Mouse (Mus musculus): Measurements from ENCODE around the gene Inpp4b. TPM values are rescaled to one million over a fixed set of nuclear protein-coding genes. Genes with fewer than 3 reads are reported as not detected.

Gene Inpp4b
- polyA plus RNA-seq, 1 experiment from 2014 or later = 3.2 TPM

DNA sequence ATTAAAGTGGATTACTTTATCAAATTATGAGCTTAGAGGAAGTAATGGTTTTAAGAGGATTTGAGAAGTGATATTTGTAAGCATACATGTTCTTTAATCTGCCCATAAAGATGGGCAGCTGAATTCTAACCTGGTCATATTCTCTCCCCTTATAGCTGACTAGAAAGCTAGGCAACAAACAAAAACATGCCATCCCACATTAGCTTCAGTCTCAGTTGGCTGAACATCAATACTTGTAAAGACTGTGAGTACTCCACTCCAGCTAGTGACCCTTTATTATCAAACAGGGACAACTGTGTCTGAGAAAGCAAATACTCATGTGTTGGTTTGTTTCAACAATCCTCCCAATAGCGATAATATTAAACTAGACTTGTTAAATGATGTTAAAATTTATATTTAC is 748.5 kb downstream of the Inpp4b start:
- no peak for TF ChIP-seq EP300 (optimal IDR thresholded peaks at IDR 0.05)
- TF ChIP-seq CTCF (IDR thresholded peaks at IDR 0.05; ENCODE audit: low read depth) = no peak
- no peaks in the 10 kb centered on the region for H3K9me3 ChIP-seq (ENCODE audit: control insufficient read depth, low read length)
- H3K9ac ChIP-seq (ENCODE audit: low read length) = no peak overlapping the region
- H3K4me2 ChIP-seq (replicated peaks; ENCODE audit: low read depth) = no peak overlapping the region
- no peaks in the 10 kb centered on the region for H3K36me3 ChIP-seq (ENCODE audit: control insufficient read depth, insufficient read depth, low read length)
- H3K27ac ChIP-seq (replicated peaks) = no peak overlapping the region
- H3K4me1 ChIP-seq (replicated peaks; ENCODE audit: control insufficient read depth, insufficient read depth) = no peaks in the 10 kb centered on the region
- ATAC-seq (ENCODE audit: low FRiP score, low TSS enrichment) (no peak), DNase-seq (ENCODE audit: low spot score) (no peak)
- H3K27me3 ChIP-seq (ENCODE audit: control insufficient read depth, insufficient read depth, low read length) = no peaks in the 10 kb centered on the region
- H3K4me3 ChIP-seq (ENCODE audit: low read depth, low read length) = no peak overlapping the region
- 82% methylated on average over 1 of the region's 1 CpGs for WGBS

DNA sequence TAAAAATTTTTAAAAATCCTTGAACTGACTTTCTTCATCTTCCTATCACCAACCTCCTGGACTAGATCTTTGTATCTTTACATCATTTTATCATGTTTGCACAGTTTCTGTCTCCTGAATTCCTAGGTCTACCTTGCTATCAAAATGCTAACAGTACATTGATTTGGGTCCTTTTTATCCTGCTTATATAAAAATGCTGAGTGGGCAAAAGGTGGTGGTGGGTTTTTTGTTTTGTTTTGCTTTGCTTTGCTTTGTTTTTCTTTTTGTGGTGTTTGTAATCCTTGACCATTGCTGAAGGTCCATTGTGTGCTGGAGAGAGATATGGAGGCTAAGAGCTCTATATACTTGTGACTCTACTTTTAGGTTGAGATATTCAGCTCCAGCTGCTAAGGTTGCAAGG is 750.9 kb downstream of the Inpp4b start:
- no peak for ATAC-seq (ENCODE audit: low FRiP score, low TSS enrichment)
- H3K4me3 ChIP-seq (ENCODE audit: low read depth, low read length) = no peak overlapping the region
- no peaks in the 10 kb centered on the region for H3K36me3 ChIP-seq (ENCODE audit: control insufficient read depth, insufficient read depth, low read length)
- H3K4me1 ChIP-seq (replicated peaks; ENCODE audit: control insufficient read depth, insufficient read depth) = no peaks in the 10 kb centered on the region
- no peak overlapping the region for H3K9ac ChIP-seq (ENCODE audit: low read length)
- no peak overlapping the region for H3K4me2 ChIP-seq (replicated peaks; ENCODE audit: low read depth)
- no peaks in the 10 kb centered on the region for H3K27me3 ChIP-seq (ENCODE audit: control insufficient read depth, insufficient read depth, low read length)
- DNase-seq (ENCODE audit: low spot score) = no peak
- no peak for TF ChIP-seq EP300 (optimal IDR thresholded peaks at IDR 0.05)
- no peak for TF ChIP-seq CTCF (IDR thresholded peaks at IDR 0.05; ENCODE audit: low read depth)
- H3K27ac ChIP-seq (replicated peaks) = no peak overlapping the region
- H3K9me3 ChIP-seq (ENCODE audit: control insufficient read depth, low read length) = no peaks in the 10 kb centered on the region

DNA sequence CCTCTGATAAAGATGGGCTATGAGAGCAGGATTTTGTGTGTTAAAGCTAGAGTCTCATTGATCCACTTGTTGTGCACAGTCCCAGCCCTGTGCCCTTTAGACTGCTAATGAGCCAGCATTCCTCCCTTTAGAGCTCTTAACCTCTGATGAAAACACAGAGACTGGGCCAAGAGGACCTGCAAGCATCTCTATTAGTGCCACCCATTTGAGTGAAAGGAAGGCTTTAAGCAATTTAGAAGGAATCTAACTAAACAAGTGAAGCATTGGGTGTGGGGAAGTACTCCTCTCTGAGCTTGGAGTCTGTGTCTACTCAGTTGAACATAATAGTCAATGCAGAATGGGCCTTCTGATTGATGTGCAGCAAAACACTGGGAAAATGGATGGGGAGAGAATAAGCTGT is 762.2 kb downstream of the Inpp4b start:
- H3K36me3 ChIP-seq (ENCODE audit: control insufficient read depth, insufficient read depth, low read length) = no peaks in the 10 kb centered on the region
- H3K9me3 ChIP-seq (ENCODE audit: control insufficient read depth, low read length) = no peaks in the 10 kb centered on the region
- no peaks in the 10 kb centered on the region for H3K27me3 ChIP-seq (ENCODE audit: control insufficient read depth, insufficient read depth, low read length)
- H3K27ac ChIP-seq (replicated peaks) = no peak overlapping the region
- H3K4me1 ChIP-seq (replicated peaks; ENCODE audit: control insufficient read depth, insufficient read depth) = no peaks in the 10 kb centered on the region
- H3K4me2 ChIP-seq (replicated peaks; ENCODE audit: low read depth) = no peak overlapping the region
- H3K9ac ChIP-seq (ENCODE audit: low read length) = no peak overlapping the region
- DNase-seq (ENCODE audit: low spot score) (no peak), ATAC-seq (ENCODE audit: low FRiP score, low TSS enrichment) (no peak)
- TF ChIP-seq CTCF (IDR thresholded peaks at IDR 0.05; ENCODE audit: low read depth) (no peak), EP300 (optimal IDR thresholded peaks at IDR 0.05) (no peak)
- H3K4me3 ChIP-seq (ENCODE audit: low read depth, low read length) = no peak overlapping the region

DNA sequence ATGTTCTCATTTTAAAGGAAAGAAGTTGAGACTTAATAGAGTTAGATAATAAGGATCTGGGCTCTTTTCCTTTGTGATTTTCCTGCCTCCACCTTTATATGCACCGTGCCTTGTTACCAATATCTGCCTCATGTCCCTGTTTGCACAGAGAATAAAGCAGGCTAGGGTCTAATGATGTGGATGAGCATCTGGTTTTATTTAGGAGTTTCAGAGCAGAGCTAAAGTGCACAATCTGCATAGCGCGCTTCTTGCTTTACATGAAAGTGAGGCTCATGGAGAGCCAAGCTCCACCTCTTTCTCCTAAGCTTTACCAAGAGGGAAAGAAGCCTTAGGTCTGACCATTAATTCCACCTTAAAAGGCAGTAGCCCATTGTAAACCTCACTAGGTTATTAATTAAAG is 763.8 kb downstream of the Inpp4b start:
- DNase-seq (ENCODE audit: low spot score) (no peak), ATAC-seq (ENCODE audit: low FRiP score, low TSS enrichment) (no peak)
- H3K27ac ChIP-seq (replicated peaks) = no peak overlapping the region
- H3K4me3 ChIP-seq (ENCODE audit: low read depth, low read length) = no peak overlapping the region
- 75% methylated on average over 3 of the region's 3 CpGs for WGBS
- H3K4me2 ChIP-seq (replicated peaks; ENCODE audit: low read depth) = no peak overlapping the region
- H3K27me3 ChIP-seq (ENCODE audit: control insufficient read depth, insufficient read depth, low read length) = no peaks in the 10 kb centered on the region
- no peak for TF ChIP-seq EP300 (optimal IDR thresholded peaks at IDR 0.05)
- no peak for TF ChIP-seq CTCF (IDR thresholded peaks at IDR 0.05; ENCODE audit: low read depth)
- no peaks in the 10 kb centered on the region for H3K36me3 ChIP-seq (ENCODE audit: control insufficient read depth, insufficient read depth, low read length)
- H3K9me3 ChIP-seq (ENCODE audit: control insufficient read depth, low read length) = no peaks in the 10 kb centered on the region
- no peaks in the 10 kb centered on the region for H3K4me1 ChIP-seq (replicated peaks; ENCODE audit: control insufficient read depth, insufficient read depth)
- H3K9ac ChIP-seq (ENCODE audit: low read length) = no peak overlapping the region

DNA sequence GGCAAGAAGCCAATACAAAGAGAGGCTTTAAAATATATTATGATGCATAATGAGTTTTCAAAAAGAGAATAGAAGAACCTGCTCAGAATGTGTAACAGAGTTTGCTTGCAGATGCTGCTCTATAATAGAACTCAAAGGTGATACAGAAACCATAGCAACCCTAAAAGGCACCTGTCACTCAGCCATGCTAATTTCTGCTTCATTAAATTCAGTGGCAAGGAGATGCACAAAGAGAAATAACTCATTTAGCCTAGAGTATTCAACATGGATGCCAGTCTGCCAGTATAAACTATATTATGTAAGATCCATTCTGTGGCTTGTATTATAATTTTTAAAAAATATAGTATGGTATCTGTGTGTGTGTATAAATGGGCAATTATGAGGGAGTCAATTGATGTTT is 807.9 kb downstream of the Inpp4b start:
- Histone ChIP-seq H3K4me1 (replicated peaks; ENCODE audit: control insufficient read depth, insufficient read depth) (no peaks in the 10 kb centered on the region), H3K4me3 (ENCODE audit: low read depth, low read length) (no peak overlapping the region), H3K27me3 (ENCODE audit: control insufficient read depth, insufficient read depth, low read length) (no peaks in the 10 kb centered on the region), H3K9me3 (ENCODE audit: control insufficient read depth, low read length) (no peaks in the 10 kb centered on the region), H3K27ac (replicated peaks) (no peak overlapping the region), H3K9ac (ENCODE audit: low read length) (no peak overlapping the region), H3K4me2 (replicated peaks; ENCODE audit: low read depth) (no peak overlapping the region), H3K36me3 (ENCODE audit: control insufficient read depth, insufficient read depth, low read length) (no peaks in the 10 kb centered on the region)
- TF ChIP-seq EP300 (optimal IDR thresholded peaks at IDR 0.05) = no peak
- TF ChIP-seq CTCF (IDR thresholded peaks at IDR 0.05; ENCODE audit: low read depth) = no peak
- DNase-seq (ENCODE audit: low spot score) (no peak), ATAC-seq (ENCODE audit: low FRiP score, low TSS enrichment) (no peak)

DNA sequence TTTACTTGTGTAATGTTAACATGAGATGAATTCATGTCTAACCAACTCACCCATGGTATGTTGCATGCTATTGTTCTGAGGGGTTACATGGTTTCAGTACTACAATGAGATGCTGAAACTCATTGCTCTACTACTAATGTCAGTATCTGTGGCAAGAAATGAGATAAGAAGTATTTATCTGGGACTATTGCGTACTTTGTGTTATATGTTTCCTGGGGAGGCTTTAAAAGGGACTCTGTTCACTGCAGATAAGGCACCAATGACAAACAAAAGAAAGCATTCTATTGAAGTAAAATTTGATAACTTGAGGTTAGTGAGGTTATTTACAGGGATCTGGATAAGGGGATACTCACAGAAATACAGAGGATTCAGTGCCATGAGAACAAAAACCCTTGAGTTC is 815.6 kb downstream of the Inpp4b start:
- DNase-seq (ENCODE audit: low spot score) = no peak
- Histone ChIP-seq H3K9ac (ENCODE audit: low read length) (no peak overlapping the region), H3K9me3 (ENCODE audit: control insufficient read depth, low read length) (no peaks in the 10 kb centered on the region), H3K4me2 (replicated peaks; ENCODE audit: low read depth) (no peak overlapping the region), H3K27me3 (ENCODE audit: control insufficient read depth, insufficient read depth, low read length) (no peaks in the 10 kb centered on the region), H3K4me1 (replicated peaks; ENCODE audit: control insufficient read depth, insufficient read depth) (no peaks in the 10 kb centered on the region), H3K27ac (replicated peaks) (no peak overlapping the region), H3K4me3 (ENCODE audit: low read depth, low read length) (no peak overlapping the region), H3K36me3 (ENCODE audit: control insufficient read depth, insufficient read depth, low read length) (no peaks in the 10 kb centered on the region)
- TF ChIP-seq EP300 (optimal IDR thresholded peaks at IDR 0.05) (no peak), CTCF (IDR thresholded peaks at IDR 0.05; ENCODE audit: low read depth) (no peak)
- WGBS = 53% methylated on average over 1 of the region's 1 CpGs
- ATAC-seq (ENCODE audit: low FRiP score, low TSS enrichment) = no peak

Measured in stomach, postnatal 0 days (tissue).